Mouse (Mus musculus): ENCODE data around the gene Dclk3.

DNA sequence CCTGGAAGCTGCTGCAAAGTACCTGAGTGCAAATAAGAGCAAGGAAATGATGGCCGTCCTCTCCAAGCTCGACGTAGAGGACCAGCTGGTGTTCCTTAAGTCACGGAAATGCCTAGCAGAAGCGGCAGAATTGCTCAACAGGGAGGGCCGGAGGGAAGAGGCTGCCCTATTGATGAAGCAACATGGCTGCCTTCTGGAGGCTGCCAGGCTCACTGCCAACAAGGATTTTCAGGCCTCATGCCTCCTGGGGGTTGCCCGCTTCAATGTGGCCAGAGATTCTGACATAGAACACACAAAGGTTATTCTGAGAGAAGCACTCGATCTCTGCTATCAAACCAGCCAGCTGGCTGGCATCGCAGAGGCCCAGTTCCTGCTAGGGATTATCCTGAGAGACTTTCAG lies 48.9 kb upstream of the Dclk3 start:
- TF ChIP-seq POLR2A (IDR thresholded peaks at IDR 0.05; ENCODE audit: extremely low read depth, insufficient read depth, low read length) = no peak
- no peak for TF ChIP-seq CTCF (IDR thresholded peaks at IDR 0.05; ENCODE audit: low read depth, low read length)

Data from liver, adult 2 months (tissue).